Mouse (Mus musculus): ENCODE measurements at regions not wholly inside any gene's neighbourhood (a gene's known extent, or its start where the extent isn't known, plus 50 kb on each side); places are given as distances from the start of the nearest gene placed in this dataset.

DNA sequence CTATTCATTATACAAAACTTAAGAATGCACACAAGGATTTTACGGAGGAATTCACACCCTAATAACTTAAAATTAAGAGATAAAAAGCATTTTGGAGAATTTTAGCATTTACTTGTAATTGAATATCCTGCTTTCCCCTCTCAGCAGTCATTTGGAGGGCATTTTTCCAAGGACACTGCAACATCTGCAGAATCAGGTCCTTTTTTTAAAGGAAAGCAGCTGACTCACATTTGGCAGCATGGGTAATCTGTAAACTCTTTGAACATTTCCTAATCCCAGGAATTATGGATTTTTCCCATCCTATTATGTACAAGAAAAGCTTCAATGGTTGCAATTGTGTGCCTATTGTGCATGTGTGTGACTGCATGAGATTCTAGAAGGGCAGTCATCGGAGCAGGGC lies 112.0 kb downstream of the Gm19410 start:
- peak in 1 of 2 experiments; percentile 17 for DNase-seq

DNA sequence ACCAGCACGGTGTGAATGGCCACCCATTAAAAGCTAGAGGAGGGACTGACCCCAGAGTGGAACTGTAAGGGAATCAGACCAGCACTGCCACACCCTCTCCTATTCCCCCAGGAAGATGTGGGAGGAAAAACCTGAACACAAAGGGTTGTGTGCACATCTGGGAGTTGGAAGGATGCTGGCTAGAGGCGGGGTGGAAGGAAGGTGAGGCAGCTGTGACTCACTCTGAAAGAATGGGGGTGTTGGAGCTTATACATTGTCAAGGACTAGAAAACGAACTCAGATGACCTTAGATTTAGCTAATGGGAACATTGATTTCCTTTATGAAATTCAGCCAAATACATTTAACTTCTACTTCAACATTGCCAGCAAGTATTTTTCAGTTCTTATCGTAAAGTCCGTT lies 116.2 kb downstream of the Gm19410 start:
- peak; percentile 56 to 84 for DNase-seq

GRCm38 (mm10) chr8:35882638-35883455 lies 117.3 kb downstream of the Gm19410 start:
- DNase-seq, result peak; percentile 67 to 86

DNA sequence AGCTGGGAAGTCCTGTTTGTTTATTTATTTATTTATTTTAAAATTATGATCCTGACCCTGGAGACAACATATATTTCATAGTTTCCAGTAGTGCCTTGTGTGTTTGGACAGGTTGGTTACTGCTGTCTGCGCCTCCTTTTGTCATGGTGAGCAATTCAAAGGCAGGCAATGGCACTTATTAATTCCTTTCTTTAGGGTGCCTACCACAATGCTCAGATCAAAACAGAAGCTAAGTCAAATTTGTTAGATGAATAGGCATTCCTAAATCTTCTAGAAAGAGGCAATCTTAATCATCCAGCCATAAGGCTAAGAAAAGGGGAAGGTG lies 117.8 kb downstream of the Gm19410 start:
- DNase-seq, result no peak

- no peak for DNase-seq
These were observed 119.0 kb downstream of the Gm19410 start for GRCm38 (mm10) chr8:35884545-35884944.

GRCm38 (mm10) chr8:35890083-35890482 lies 124.5 kb downstream of the Gm19410 start:
- DNase-seq, result no peak

DNA sequence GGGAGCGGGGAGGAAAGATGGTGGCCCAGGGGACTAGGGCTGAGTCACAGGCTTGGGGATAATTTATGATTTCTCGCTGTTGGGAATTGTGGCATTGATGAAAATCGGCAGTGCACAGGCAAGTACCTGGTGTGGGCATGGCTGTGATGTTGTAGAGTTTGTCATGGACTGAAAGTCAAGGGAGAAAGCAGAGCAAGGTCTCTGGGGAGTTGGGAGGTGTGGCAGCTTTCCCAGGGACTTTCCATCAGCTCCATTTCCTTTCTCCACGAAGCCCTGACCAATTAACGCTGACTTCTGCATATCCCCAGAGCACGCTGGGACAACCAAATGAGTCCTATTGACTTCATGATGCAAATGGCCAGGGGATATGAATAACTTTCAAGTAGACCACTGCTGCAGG lies 126.2 kb downstream of the Gm19410 start:
- DNase-seq, result peak; percentile 57 to 68

- DNase-seq, result no peak
These were observed 132.9 kb downstream of the Gm19410 start for GRCm38 (mm10) chr8:35898493-35898892.

DNA sequence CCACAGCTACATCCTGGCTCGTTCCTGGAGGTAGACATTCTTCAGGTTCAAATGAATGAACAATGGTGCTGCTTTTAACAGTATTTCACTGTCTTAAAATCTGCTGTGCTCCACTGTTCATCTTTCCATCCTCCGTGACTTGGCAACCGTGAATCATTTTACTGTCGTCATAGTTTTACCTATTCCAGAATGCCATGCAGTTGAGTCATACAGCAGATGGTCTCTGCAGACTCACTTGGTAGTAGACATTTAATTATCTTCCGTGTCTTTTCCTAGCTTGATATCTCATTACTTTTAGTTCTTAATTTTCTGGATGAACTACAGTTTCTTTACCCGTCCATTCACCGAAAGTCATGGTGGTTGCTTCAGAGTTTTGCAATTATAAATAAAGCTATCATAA lies 135.9 kb downstream of the Gm19410 start:
- DNase-seq, result no peak

- DNase-seq, result no peak
These were observed 139.3 kb downstream of the Gm19410 start for GRCm38 (mm10) chr8:35904711-35905450.

DNA sequence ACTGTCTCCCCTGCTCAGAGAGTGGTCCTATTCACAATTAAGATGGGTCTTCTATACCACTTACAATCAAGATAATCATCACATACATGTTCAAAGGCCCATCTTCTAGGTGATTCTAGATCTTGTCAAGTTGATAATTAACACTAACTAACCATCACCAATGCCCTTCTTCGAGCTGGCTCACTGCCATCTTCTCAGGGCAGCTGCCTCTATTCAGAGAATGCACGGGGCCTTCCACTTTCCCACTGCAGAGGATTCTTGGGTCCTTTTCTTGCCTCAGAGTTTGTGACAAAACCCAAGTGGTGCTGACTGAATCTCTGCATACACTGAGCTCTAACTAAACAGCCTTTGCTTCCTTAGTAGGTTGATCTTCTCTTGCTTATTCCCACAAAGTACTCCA lies 142.4 kb downstream of the Gm19410 start:
- DNase-seq, result no peak

DNA sequence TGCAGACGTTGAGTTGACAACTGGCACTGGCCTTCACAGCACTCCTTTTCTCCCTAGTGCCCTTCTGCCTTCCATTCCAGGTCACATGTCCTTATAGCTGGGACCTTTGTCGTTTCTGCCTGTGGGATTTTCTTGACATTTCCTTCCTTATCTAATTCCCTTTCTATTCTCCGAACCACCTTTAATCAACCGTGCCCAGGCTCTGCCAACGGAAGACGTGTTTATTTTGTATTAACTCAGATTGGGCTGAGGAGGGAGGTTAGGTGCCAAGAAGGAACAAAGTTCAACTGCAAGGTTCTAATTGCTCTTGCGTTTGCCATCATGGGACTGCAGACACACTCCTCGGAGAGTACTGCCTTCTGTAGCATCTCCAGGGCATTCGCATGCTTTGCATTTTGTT lies 146.7 kb downstream of the Gm19410 start:
- no peak for DNase-seq

DNA sequence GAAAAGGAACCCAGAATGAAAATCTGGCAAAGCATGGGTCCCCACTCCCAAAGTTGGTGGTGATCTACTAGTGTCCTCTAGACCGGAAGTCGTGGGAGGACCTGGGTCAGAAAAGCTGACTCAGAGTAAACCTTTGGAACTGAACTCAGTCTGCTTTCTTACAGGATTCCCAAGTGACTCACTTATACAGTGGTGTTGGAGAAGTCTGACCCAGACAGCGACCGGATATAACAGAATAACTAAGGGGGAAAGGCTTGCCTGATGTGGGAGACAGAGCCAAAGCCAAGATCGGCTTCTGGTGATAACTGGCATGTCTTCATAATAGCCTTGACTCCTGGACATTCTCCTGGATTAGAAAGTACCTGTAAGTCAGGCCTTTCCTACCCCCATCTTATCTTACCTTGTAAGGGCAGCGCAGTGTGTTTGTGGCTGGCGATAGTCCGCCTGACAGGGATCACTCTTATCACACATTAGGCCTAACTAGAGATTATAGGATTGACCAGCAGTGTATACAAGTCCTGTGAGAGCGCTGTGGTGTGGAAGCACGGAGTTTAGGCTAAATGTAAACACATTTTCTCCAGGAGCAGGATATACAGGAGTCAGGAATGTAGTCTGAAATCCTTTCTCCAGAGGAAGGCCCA lies 150.4 kb downstream of the Gm19410 start:
- peak in 1 of 2 experiments; percentile 31 for DNase-seq

DNA sequence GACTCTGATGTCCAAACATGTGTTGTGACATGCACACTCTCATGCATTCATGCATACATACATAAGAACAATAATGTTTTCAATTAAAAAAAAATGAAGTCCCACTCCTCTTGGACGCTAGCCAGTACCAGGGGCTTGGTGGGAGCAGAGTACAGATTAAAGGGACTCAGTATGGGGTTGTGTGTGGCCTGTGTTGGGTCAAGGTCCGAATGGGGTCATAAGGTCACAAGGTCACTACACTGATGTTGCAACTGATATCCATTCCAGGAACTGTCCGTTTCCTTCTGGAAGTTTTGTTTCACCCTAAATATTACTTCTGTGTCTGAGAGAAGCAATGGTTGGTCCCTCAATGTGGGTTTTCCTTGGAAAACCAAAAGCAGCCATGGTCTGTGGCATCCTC lies 152.0 kb downstream of the Gm19410 start:
- no peak for DNase-seq

GRCm38 (mm10) chr8:35919451-35919850 lies 153.9 kb downstream of the Gm19410 start:
- peak; percentile 28 to 75 for DNase-seq

DNA sequence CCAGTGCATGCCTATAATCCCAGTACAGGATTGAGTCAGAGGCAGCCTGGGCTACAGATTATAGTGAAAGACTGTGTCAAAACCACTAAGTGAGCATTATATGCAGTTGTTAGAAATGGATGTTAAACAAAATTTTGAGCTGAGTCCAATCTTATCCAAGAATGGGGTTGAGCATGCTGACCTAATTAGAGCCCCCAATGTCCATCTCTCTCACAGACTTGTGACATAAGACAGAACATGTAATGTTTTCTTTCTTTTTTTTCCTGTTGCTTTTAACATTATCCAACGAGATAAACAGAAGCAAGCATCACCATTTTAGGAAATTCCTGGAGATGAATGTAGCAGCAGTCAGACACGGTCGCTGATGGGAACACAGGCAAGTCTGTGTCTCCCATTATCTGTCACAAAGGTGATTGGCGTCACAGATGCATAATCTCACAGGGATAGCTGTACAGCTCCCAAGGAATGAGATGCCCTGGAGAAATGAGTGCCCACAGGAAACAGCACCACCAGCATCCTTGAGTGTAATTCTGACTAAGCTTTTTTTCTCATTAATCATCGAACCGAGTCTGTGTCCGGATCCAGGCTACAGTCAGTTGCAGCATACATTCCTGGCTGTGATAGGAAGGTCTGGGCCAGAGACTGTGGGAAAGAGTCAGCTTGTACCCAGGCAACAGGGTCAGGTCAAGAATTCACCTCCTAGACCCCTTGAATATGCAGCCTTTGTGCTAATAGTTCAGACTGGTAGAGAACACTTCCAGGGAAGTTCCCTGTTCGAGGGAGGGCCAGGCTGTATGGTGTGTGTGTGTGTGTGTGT lies 154.5 kb downstream of the Gm19410 start:
- peak; percentile 27 to 47 for DNase-seq

GRCm38 (mm10) chr8:35924026-35924425 lies 158.4 kb downstream of the Gm19410 start:
- no peak for DNase-seq

GRCm38 (mm10) chr8:35927408-35927871 lies 161.8 kb downstream of the Gm19410 start:
- peak in 1 of 2 experiments; percentile 48 for DNase-seq

GRCm38 (mm10) chr8:35930291-35930690 lies 164.7 kb downstream of the Gm19410 start:
- DNase-seq, result no peak

- DNase-seq, result no peak
These were observed 167.9 kb downstream of the Gm19410 start for GRCm38 (mm10) chr8:35933186-35934114.

DNA sequence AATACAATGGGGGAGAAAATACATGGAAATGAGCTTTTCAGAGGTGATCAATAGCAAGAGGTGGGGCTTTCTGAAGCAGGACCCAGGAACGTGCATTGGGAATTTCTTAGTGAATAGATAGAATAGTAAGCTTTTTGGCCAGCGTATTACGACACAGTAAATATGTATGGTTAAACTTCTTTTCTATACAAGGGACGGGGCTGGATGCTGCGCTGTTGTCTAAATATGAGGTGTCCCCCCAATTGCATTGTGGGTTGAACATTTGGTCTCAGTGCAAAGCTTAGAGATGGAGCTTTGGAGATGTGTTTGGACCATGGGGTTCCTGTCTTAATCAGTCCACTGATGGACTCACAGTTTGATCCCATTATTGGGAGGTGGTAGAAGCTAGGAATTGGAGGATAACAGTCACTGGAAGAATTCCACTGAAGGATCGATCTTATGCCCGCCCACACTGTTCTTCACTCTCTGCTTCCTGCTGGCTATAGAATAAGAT lies 168.6 kb downstream of the Gm19410 start:
- DNase-seq, result no peak
